Mouse (Mus musculus): ENCODE measurements around the gene Polr3gl. TPM values are rescaled to one million over a fixed set of nuclear protein-coding genes. Genes with fewer than 3 reads are reported as not detected.
"Not testable (repeated sequence)": the region's sequence is repeated elsewhere in the genome, so short reads cannot be mapped to it uniquely, and the experiment has no call there.

Polr3gl gene
- polyA plus RNA-seq, 1 experiment from 2014 or later = 8.0 TPM

DNA sequence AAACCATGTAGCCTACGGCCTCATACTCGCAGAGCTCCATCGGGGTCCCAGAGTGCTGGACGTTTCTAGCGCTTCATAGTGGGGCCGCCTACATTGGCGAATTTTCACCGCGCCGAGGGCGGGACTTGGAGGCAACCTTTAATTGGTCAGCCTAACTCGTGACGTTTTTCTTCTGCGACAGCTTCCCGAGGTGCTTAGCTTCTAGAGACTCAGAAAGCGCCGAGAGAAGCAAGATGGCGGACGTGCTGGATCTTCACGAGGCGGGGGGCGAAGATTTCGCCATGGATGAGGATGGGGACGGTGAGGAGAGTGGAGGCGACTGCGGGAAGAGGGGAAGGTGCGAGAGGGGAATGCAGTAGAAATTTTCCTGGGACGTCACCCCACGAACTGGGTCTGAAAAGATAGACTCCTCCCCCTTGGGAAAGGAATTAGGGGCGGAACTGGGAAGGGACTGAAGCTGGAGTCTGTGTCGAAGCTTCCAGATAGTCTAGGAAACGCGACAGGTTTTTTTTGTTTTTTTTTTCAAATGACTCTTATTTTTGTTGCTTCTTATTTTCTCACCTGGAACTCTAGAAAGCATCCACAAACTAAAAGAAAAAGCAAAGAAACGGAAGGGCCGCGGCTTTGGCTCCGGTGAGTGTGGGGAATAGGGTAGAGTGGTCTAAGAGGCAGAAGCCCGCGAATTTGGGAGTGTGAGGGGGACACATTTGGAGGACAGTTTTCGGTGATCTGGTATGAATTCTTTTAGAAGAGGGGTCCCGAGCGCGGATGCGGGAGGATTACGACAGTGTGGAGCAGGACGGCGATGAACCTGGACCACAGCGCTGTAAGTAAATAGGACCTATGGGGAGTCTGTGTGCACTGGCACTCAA is 36.0 kb upstream of the Polr3gl start, which contains the start of gene Rbm8a:
Rbm8a (plus strand) TSS at position 205 of the 872 bp plus-strand sequence.
- H3K27me3 ChIP-seq (replicated peaks; ENCODE audit: control insufficient read depth, insufficient read depth, low read length) = no peaks in the 10 kb centered on the region
- peak within 1 kb of the TSS; percentile 73 for H3K9ac ChIP-seq (ENCODE audit: low read length)
- peaks cover 37% of the 10 kb centered on the region for H3K36me3 ChIP-seq (ENCODE audit: control insufficient read depth, insufficient read depth, low read length)
- under 1% methylated on average over 48 of the region's 48 CpGs for WGBS
- peak within 1 kb of the TSS; percentile 84 for H3K4me2 ChIP-seq (ENCODE audit: low read length)
- DNase-seq (ENCODE audit: low spot score) (peak; percentile 100), ATAC-seq (peak; percentile 93)
- H3K9me3 ChIP-seq (replicated peaks; ENCODE audit: control insufficient read depth, low read length) = no peaks in the 10 kb centered on the region
- peak within 1 kb of the TSS; percentile 59; the same call in 1 of the 2 replicates for H3K27ac ChIP-seq (ENCODE audit: low read depth, low read length)
- peaks cover 14% of the 10 kb centered on the region for H3K4me1 ChIP-seq (ENCODE audit: control insufficient read depth, insufficient read depth, low read length)
- H3K4me3 ChIP-seq (ENCODE audit: low read depth, low read length) = peak within 1 kb of the TSS; percentile 64

DNA sequence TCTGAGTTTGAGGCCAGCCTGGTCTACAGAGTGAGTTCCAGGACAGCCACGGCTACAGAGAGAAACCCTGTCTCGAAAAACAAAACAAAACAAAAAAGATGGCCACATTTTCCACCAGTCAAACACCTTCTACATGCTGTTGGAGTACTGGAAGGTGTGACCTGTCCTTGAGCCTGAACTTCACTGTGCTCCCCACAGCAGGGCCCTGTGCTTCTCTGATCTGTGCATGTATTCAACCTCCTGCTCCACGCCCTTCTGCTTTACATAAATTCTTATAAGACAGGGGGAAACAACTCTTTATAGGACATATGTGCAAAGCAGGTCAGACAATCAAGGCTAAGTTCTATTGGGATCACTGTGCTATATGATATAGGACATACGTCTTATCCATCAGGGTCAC is 29.2 kb upstream of the Polr3gl start:
- ATAC-seq (no peak), DNase-seq (ENCODE audit: low spot score) (no peak)
- Histone ChIP-seq H3K9ac (ENCODE audit: low read length) (no peak overlapping the region), H3K36me3 (ENCODE audit: control insufficient read depth, insufficient read depth, low read length) (peaks cover 61% of the 10 kb centered on the region), H3K4me1 (ENCODE audit: control insufficient read depth, insufficient read depth, low read length) (no peaks in the 10 kb centered on the region), H3K27me3 (replicated peaks; ENCODE audit: control insufficient read depth, insufficient read depth, low read length) (no peaks in the 10 kb centered on the region), H3K9me3 (replicated peaks; ENCODE audit: control insufficient read depth, low read length) (no peaks in the 10 kb centered on the region), H3K4me2 (ENCODE audit: low read length) (no peak overlapping the region), H3K27ac (ENCODE audit: low read depth, low read length) (no peak overlapping the region), H3K4me3 (ENCODE audit: low read depth, low read length) (no peak overlapping the region)
- WGBS = 86% methylated on average over 4 of the region's 4 CpGs

DNA sequence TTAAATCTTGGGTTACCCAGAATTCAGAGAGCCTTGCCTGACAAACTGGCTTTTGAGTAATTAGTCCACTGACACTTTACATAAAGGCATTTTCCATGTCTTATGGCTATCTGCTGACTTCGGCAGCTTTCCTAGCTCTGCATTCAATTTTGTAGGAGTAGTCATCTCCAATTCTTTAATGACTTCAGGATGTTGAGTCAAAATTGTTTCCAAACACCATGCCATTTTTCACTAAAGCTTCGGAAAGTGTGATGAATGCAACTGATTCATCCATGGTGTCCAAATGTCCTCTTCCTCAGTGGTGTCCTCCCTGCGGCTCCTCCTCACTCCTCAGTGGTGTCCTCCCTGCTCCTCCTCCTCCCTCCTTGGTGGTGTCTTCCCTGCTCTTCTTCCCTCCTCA is 24.0 kb upstream of the Polr3gl start:
- Histone ChIP-seq H3K36me3 (ENCODE audit: control insufficient read depth, insufficient read depth, low read length) (peaks cover 71% of the 10 kb centered on the region), H3K4me2 (ENCODE audit: low read length) (no peak overlapping the region), H3K27ac (ENCODE audit: low read depth, low read length) (no peak overlapping the region), H3K27me3 (replicated peaks; ENCODE audit: control insufficient read depth, insufficient read depth, low read length) (no peaks in the 10 kb centered on the region), H3K9ac (ENCODE audit: low read length) (no peak overlapping the region), H3K4me1 (ENCODE audit: control insufficient read depth, insufficient read depth, low read length) (no peaks in the 10 kb centered on the region), H3K9me3 (replicated peaks; ENCODE audit: control insufficient read depth, low read length) (no peaks in the 10 kb centered on the region), H3K4me3 (ENCODE audit: low read depth, low read length) (no peak overlapping the region)
- ATAC-seq = no peak
- 97% methylated on average over 3 of the region's 3 CpGs for WGBS
- DNase-seq (ENCODE audit: low spot score) = no peak

DNA sequence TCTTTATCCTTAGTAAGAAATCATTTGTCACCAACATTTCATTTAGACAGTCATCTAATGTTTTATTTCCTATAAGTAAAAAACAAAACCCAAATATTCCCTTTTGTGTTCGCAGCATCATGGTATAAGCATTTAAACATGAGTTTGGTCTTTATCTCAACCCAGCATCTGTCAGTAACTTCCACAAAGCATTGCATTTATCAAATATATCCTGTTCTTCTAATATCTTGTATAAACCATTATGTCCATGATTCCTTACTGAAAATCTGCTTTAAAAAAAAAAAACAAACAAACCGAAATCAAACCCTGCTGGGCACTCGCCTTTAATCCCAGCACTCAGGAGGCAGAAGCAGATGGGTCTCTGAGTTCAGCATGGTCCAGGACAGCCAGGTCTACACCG is 12.6 kb upstream of the Polr3gl start:
- WGBS = 91% methylated on average over 4 of the region's 4 CpGs
- no peak overlapping the region for H3K4me3 ChIP-seq (ENCODE audit: low read depth, low read length)
- H3K9me3 ChIP-seq (replicated peaks; ENCODE audit: control insufficient read depth, low read length) = no peaks in the 10 kb centered on the region
- DNase-seq (ENCODE audit: low spot score) (no peak), ATAC-seq (no peak)
- H3K4me2 ChIP-seq (ENCODE audit: low read length) = no peak overlapping the region
- peaks cover 36% of the 10 kb centered on the region for H3K4me1 ChIP-seq (ENCODE audit: control insufficient read depth, insufficient read depth, low read length)
- no peak overlapping the region for H3K27ac ChIP-seq (ENCODE audit: low read depth, low read length)
- H3K36me3 ChIP-seq (ENCODE audit: control insufficient read depth, insufficient read depth, low read length) = no peaks in the 10 kb centered on the region
- H3K9ac ChIP-seq (ENCODE audit: low read length) = no peak overlapping the region
- H3K27me3 ChIP-seq (replicated peaks; ENCODE audit: control insufficient read depth, insufficient read depth, low read length) = no peaks in the 10 kb centered on the region

DNA sequence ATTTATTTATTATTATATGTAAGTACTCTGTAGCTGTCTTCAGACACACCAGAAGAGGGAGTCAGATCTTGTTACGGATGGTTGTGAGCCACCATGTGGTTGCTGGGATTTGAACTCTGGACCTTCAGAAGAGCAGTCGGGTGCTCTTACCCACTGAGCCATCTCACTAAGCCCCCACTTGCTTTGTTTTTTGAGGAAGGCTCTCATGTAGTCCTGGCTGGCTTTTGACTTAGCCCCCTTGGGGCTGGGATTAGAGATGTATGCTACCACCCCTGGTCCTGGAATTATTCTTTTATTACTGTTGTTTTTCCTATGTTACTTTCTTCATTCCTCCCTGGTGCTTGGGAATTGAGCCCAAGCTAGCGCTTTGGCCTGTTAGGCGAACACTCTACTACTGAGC is 12.0 kb upstream of the Polr3gl start:
- 84% methylated on average over 4 of the region's 4 CpGs for WGBS
- not testable (repeated sequence) for H3K9ac ChIP-seq (ENCODE audit: low read length); H3K9me3 ChIP-seq (replicated peaks; ENCODE audit: control insufficient read depth, low read length); ATAC-seq; H3K36me3 ChIP-seq (ENCODE audit: control insufficient read depth, insufficient read depth, low read length); H3K27ac ChIP-seq (ENCODE audit: low read depth, low read length); DNase-seq (ENCODE audit: low spot score); H3K4me2 ChIP-seq (ENCODE audit: low read length); H3K4me3 ChIP-seq (ENCODE audit: low read depth, low read length); H3K27me3 ChIP-seq (replicated peaks; ENCODE audit: control insufficient read depth, insufficient read depth, low read length)
- peaks cover 36% of the 10 kb centered on the region for H3K4me1 ChIP-seq (ENCODE audit: control insufficient read depth, insufficient read depth, low read length)

DNA sequence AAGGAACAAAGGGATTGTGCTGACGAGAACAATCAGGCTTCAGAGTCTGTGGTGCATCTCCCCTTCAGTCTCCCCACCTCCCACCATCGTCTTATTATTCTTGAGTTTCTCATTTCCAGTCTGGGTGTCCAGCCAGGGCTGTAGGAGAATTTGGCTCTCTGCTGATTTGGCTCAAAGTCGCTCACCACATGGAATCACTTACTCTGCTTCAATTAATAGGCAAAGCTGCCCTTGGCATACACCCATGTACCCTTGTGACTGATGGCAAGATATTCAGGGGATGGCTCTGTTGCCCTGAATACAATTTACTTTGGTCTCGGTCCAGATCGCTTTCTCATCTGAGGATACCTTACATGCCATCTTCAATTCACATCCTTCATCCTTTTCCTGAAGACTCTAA is 9.3 kb upstream of the Polr3gl start:
- ATAC-seq (no peak), DNase-seq (ENCODE audit: low spot score) (peak; percentile 63)
- Histone ChIP-seq H3K36me3 (ENCODE audit: control insufficient read depth, insufficient read depth, low read length) (no peaks in the 10 kb centered on the region), H3K9me3 (replicated peaks; ENCODE audit: control insufficient read depth, low read length) (no peaks in the 10 kb centered on the region), H3K4me3 (ENCODE audit: low read depth, low read length) (peak overlapping the region; percentile 82), H3K4me2 (ENCODE audit: low read length) (peak overlapping the region; percentile 69), H3K27me3 (replicated peaks; ENCODE audit: control insufficient read depth, insufficient read depth, low read length) (no peaks in the 10 kb centered on the region), H3K27ac (ENCODE audit: low read depth, low read length) (peak overlapping the region; percentile 96), H3K4me1 (ENCODE audit: control insufficient read depth, insufficient read depth, low read length) (peaks cover 46% of the 10 kb centered on the region), H3K9ac (ENCODE audit: low read length) (peak overlapping the region; percentile 90)
- 35% methylated on average over 5 of the region's 5 CpGs for WGBS

DNA sequence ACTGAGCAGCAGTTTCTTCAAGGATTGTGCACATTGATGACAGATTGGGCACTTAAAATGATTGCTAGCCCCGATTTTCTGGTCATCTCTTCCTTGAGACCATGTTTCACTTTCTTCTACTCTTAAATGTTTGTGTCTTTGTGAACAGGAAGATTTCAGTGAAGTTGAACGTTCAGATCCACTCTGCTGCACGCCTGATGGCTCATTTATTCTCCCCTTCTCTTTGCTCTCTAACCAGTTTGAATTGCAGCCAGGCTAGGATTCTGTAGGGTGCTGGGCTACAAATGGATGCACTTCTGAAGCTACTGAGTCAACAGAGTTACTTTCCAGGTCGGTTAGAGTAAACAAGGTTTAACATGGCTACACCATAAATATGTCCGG is 8.7 kb upstream of the Polr3gl start:
- no peaks in the 10 kb centered on the region for H3K9me3 ChIP-seq (replicated peaks; ENCODE audit: control insufficient read depth, low read length)
- peak; percentile 19 for DNase-seq (ENCODE audit: low spot score)
- peaks cover 49% of the 10 kb centered on the region for H3K4me1 ChIP-seq (ENCODE audit: control insufficient read depth, insufficient read depth, low read length)
- H3K4me3 ChIP-seq (ENCODE audit: low read depth, low read length) = peak overlapping the region; percentile 82
- 36% methylated on average over 5 of the region's 5 CpGs for WGBS
- H3K27me3 ChIP-seq (replicated peaks; ENCODE audit: control insufficient read depth, insufficient read depth, low read length) = no peaks in the 10 kb centered on the region
- ATAC-seq = no peak
- peak overlapping the region; percentile 69 for H3K4me2 ChIP-seq (ENCODE audit: low read length)
- peak overlapping the region; percentile 90 for H3K9ac ChIP-seq (ENCODE audit: low read length)
- no peaks in the 10 kb centered on the region for H3K36me3 ChIP-seq (ENCODE audit: control insufficient read depth, insufficient read depth, low read length)
- peak overlapping the region; percentile 96 for H3K27ac ChIP-seq (ENCODE audit: low read depth, low read length)

DNA sequence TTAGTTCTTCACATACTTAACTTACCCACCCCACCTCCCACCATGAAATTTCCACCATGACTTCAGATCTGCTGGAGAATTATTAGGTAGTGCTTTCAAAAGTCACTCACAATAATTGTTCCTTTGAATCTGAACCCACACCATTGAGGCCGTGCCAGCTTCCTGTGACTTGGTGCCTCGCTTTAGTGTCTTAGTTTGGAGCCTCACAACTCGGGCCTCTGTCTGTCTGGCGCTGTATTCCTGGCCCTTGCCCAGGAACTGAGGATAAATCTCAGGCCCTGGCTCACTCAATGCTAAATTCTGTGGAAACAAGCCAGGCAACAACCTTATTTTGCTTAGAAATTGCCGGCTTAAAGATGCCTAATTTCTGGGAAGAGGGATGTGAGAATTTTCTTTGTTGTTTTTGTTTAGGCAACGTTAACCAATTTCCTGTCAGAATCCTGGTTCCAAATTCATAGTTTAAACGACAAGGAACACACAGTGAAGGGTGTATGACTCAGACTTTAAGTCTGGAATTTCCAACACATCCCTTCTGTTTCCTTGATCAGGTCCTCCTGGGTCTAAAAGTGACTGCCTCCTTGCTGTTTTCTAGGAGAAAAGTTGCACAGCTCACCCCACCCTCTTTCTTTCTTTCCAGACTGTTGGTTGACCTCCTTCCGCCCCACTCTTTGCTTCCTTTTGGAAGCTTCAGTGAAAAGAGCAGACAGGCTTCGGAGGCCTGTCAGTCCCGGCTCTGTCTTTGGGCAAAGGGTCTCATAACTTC is 8.1 kb upstream of the Polr3gl start:
- peak overlapping the region; percentile 96 for H3K27ac ChIP-seq (ENCODE audit: low read depth, low read length)
- peak overlapping the region; percentile 69 for H3K4me2 ChIP-seq (ENCODE audit: low read length)
- peak overlapping the region; percentile 82 for H3K4me3 ChIP-seq (ENCODE audit: low read depth, low read length)
- DNase-seq (ENCODE audit: low spot score) = peak; percentile 71
- H3K36me3 ChIP-seq (ENCODE audit: control insufficient read depth, insufficient read depth, low read length) = no peaks in the 10 kb centered on the region
- 6% methylated on average over 10 of the region's 10 CpGs for WGBS
- H3K9me3 ChIP-seq (replicated peaks; ENCODE audit: control insufficient read depth, low read length) = no peaks in the 10 kb centered on the region
- H3K9ac ChIP-seq (ENCODE audit: low read length) = peak overlapping the region; percentile 90
- no peaks in the 10 kb centered on the region for H3K27me3 ChIP-seq (replicated peaks; ENCODE audit: control insufficient read depth, insufficient read depth, low read length)
- no peak for ATAC-seq
- peaks cover 49% of the 10 kb centered on the region for H3K4me1 ChIP-seq (ENCODE audit: control insufficient read depth, insufficient read depth, low read length)

Measured in forebrain, embryonic 14.5 days (tissue).